Mouse (Mus musculus): ENCODE results near the gene Kank3. TPM values are rescaled to one million over a fixed set of nuclear protein-coding genes. Genes with fewer than 3 reads are reported as not detected.
A peak's percentile ranks its signal among the peaks of the same experiment; 100 is the strongest.

Kank3 gene
- polyA plus RNA-seq, 1 experiment = 16.2 TPM

DNA sequence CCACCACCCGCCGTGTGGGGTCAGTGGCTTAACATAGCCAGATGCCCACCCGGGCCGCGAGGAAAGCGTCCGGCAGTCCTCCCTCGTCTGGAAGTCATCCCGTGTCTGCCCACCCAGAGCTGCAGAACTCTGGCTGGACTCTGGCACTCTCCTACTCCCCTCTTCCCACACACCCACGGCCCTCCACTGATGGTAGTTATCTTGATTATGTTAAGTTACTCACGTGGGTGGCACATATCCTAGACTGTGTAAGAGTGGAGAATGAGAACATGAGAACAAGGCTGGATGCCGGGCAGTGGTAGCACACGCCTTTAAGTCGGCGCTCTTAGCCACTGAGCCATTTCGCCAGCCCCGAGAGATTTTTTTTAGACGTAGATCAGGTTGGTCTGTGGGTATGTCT lies 23.9 kb upstream of the Kank3 start:
- Histone ChIP-seq H3K4me1 (ENCODE audit: control insufficient read depth, insufficient read depth, insufficient read length, low read length) (peaks cover 25% of the 10 kb centered on the region), H3K27ac (replicated peaks; ENCODE audit: low read depth, low read length) (no peak overlapping the region), H3K4me3 (ENCODE audit: insufficient read depth, low read depth, low read length) (no peak overlapping the region)

DNA sequence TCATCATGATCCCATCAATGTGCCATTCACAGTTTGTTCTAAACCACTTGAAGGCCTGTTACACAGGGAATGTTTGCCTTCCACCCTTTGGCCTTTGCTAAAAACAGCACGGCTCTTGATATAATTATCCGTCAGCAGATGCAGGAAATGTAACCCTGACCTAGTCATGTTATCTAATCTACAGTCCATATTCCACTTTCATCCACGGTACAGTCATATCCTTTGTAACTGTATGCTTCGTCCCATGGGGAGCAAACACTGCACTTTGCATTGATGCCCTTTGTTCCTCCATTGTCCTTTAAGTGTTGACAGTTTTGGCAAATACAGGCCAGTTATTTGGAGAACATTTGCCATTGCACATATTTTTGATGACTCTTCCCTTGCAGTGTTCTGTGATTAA lies 21.6 kb upstream of the Kank3 start:
- Histone ChIP-seq H3K4me1 (ENCODE audit: control insufficient read depth, insufficient read depth, insufficient read length, low read length) (peaks cover 16% of the 10 kb centered on the region), H3K4me3 (ENCODE audit: insufficient read depth, low read depth, low read length) (no peak overlapping the region), H3K27ac (replicated peaks; ENCODE audit: low read depth, low read length) (peak overlapping the region; percentile 89)

GRCm38 (mm10) chr17:33798306-33798705 lies 12.0 kb upstream of the Kank3 start:
- no peak overlapping the region for H3K4me3 ChIP-seq (ENCODE audit: insufficient read depth, low read depth, low read length)
- H3K27ac ChIP-seq (replicated peaks; ENCODE audit: low read depth, low read length) = no peak overlapping the region; the same call in 1 of the 2 replicates
- H3K4me1 ChIP-seq (ENCODE audit: control insufficient read depth, insufficient read depth, insufficient read length, low read length) = peaks cover 7% of the 10 kb centered on the region

DNA sequence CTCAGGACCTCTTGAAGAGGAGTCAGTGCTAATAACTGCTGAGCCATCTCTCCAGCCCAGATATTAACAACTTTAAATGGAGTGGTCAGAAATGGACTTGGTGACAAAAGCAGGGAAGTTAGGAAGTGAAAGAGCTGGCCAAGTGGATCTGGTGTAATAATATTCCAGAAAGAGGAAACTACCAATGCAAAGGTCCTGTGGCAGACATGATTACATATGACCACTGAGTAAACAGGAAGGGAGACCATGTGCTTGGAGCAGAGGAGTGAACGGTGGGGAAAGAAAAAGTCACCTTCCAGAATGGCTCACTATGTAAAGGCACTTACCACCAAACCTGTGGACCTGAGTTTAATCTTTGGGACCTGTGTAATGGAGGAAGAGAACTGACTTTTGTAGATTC lies 11.0 kb upstream of the Kank3 start:
- no peak overlapping the region for H3K4me3 ChIP-seq (ENCODE audit: insufficient read depth, low read depth, low read length)
- H3K4me1 ChIP-seq (ENCODE audit: control insufficient read depth, insufficient read depth, insufficient read length, low read length) = peaks cover 7% of the 10 kb centered on the region
- H3K27ac ChIP-seq (replicated peaks; ENCODE audit: low read depth, low read length) = no peak overlapping the region

DNA sequence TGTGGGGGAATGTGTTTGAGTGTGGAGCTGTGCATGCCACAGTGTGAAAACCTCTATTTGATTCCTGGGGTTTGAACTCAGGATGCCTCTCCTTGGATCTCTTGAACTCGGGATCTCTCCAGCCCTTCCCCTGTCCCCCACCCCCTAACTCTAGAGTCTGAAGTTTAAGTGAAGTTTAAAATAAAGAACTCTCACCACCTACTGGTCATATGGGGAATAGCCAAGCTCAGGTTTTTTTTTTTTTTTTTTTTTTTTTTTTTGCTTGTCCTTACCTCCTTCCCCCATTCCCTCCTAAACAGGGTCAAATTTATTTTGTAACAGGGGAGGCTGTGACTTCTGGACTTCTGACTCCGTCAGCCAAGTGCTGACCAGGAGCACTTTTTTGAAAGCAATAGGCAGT lies 8.1 kb upstream of the Kank3 start:
- no peaks in the 10 kb centered on the region for H3K4me1 ChIP-seq (ENCODE audit: control insufficient read depth, insufficient read depth, insufficient read length, low read length)
- no peak overlapping the region for H3K4me3 ChIP-seq (ENCODE audit: insufficient read depth, low read depth, low read length)
- no peak overlapping the region for H3K27ac ChIP-seq (replicated peaks; ENCODE audit: low read depth, low read length)

GRCm38 (mm10) chr17:33804205-33804604 lies 6.1 kb upstream of the Kank3 start:
- Histone ChIP-seq H3K27ac (replicated peaks; ENCODE audit: low read depth, low read length) (no peak overlapping the region), H3K4me3 (ENCODE audit: insufficient read depth, low read depth, low read length) (no peak overlapping the region), H3K4me1 (ENCODE audit: control insufficient read depth, insufficient read depth, insufficient read length, low read length) (no peaks in the 10 kb centered on the region)

DNA sequence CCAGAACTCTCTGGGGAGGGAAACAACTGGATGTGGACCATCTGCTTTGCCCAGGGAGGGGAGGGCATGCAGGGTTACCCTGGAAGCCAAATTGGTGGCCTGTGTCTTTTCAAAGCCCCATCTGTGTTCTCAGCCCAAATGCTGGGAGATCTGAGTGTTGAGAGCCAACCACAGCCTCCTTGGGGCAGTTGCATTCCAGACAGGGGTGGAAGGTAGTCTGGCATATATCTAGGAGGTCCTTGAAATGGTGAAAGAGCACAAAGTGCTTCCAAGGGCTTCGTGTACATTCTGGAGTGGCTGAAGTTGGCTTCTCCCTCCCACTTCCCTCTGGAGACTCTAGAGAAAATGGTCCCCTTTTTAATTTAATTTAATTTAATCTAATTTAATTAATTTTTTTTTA lies 5.6 kb upstream of the Kank3 start:
- H3K27ac ChIP-seq (replicated peaks; ENCODE audit: low read depth, low read length) = no peak overlapping the region
- H3K4me3 ChIP-seq (ENCODE audit: insufficient read depth, low read depth, low read length) = no peak overlapping the region
- no peaks in the 10 kb centered on the region for H3K4me1 ChIP-seq (ENCODE audit: control insufficient read depth, insufficient read depth, insufficient read length, low read length)

DNA sequence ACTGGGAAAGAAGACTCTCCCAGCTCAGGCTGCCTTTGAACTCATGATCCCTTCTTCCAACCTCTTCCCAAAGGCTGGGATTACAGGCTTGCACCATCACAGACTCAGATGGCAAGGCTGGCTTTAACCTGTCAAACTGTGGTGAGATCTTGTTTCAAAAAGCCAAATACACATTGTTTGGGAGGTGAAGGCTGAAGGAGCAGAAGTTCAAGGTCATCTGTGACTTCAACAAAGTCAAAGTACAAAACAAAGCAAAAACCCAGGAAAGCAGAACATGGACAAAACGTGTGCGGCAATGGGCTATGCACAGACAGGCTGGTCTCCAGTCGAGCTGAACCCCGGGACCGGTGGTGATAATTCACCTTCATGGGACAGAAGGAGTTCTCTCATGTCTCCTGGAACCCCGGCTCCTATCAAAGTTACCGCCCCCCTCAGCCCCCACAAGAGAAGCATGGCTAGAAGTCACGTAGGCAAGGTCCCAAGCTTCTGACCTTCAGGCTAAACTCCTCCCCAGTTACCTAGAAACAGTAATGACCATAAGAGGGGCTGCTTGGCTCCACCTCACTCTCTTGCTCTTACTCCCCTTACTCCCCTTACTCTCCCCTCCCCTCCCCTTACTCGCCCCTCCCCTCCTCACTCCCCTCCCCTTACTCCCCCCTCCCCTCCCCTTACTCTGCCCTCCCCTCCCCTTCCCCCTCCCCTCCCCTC lies 3.0 kb upstream of the Kank3 start:
- Histone ChIP-seq H3K4me3 (ENCODE audit: insufficient read depth, low read depth, low read length) (no peak overlapping the region), H3K4me1 (ENCODE audit: control insufficient read depth, insufficient read depth, insufficient read length, low read length) (no peaks in the 10 kb centered on the region), H3K27ac (replicated peaks; ENCODE audit: low read depth, low read length) (no peak overlapping the region)

- H3K27ac ChIP-seq (replicated peaks; ENCODE audit: low read depth, low read length) = no peak overlapping the region
- H3K4me1 ChIP-seq (ENCODE audit: control insufficient read depth, insufficient read depth, insufficient read length, low read length) = no peaks in the 10 kb centered on the region
- no peak overlapping the region for H3K4me3 ChIP-seq (ENCODE audit: insufficient read depth, low read depth, low read length)
Measured at GRCm38 (mm10) chr17:33808192-33808591, 2.1 kb upstream of the Kank3 start.

GRCm38 (mm10) chr17:33811142-33811516 lies 810 bp downstream of the Kank3 start:
- Histone ChIP-seq H3K27ac (replicated peaks; ENCODE audit: low read depth, low read length) (peak overlapping the region; percentile 99), H3K4me1 (ENCODE audit: control insufficient read depth, insufficient read depth, insufficient read length, low read length) (no peaks in the 10 kb centered on the region), H3K4me3 (ENCODE audit: insufficient read depth, low read depth, low read length) (peak overlapping the region; percentile 69)

DNA sequence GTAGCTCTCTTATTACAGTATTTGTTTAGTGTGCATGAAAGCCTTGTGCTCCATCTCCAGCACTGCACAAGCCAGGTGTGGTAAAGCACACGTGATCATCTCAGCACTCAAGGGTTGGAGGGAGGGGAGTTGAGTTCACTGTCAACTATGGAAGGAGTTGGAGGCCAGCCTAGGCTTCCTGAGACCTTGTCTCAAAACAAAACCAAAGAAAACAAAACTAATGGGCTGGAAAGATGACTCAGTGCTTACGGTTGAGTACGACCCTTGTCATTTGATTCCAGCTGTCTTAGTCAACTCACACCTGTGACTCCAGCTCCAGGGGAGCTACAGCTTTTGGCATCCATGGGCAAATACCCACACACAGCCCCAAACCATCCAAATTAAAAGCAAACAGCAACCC lies 2.2 kb downstream of the Kank3 start:
- H3K4me3 ChIP-seq (ENCODE audit: insufficient read depth, low read depth, low read length) = peak overlapping the region; percentile 69

GRCm38 (mm10) chr17:33812990-33813389 lies 2.7 kb downstream of the Kank3 start:
- peak overlapping the region; percentile 99 for H3K27ac ChIP-seq (replicated peaks; ENCODE audit: low read depth, low read length)
- peak overlapping the region; percentile 69 for H3K4me3 ChIP-seq (ENCODE audit: insufficient read depth, low read depth, low read length)

More for the DNA sequence above, 2.2 kb downstream of the Kank3 start:
- H3K4me1 ChIP-seq (ENCODE audit: control insufficient read depth, insufficient read depth, insufficient read length, low read length) = peaks cover 3% of the 10 kb centered on the region
- peak overlapping the region; percentile 99 for H3K27ac ChIP-seq (replicated peaks; ENCODE audit: low read depth, low read length)

DNA sequence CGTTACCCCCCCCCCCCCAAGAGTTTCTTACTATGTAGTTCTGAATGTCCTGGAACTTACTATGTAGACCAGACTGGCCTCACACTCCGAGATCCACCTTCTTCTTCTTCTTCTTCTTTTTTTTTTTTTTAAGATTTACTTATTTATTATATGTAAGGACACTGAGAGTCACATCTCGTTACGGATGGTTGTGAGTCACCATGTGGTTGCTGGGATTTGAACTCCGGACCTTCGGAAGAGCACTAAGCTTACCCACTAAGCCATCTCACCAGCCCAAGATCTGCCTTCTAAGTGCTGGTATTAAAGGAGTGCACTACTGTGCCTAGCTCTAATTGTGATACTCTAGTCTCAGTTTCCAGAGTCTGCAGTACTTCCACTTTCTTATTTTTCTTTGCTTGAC lies 5.1 kb downstream of the Kank3 start:
- H3K27ac ChIP-seq (replicated peaks; ENCODE audit: low read depth, low read length) = peak overlapping the region; percentile 66; the same call in 1 of the 2 replicates
- peak overlapping the region; percentile 25 for H3K4me3 ChIP-seq (ENCODE audit: insufficient read depth, low read depth, low read length)
- peaks cover 9% of the 10 kb centered on the region for H3K4me1 ChIP-seq (ENCODE audit: control insufficient read depth, insufficient read depth, insufficient read length, low read length)

More at GRCm38 (mm10) chr17:33812990-33813389, 2.7 kb downstream of the Kank3 start:
- peaks cover 4% of the 10 kb centered on the region for H3K4me1 ChIP-seq (ENCODE audit: control insufficient read depth, insufficient read depth, insufficient read length, low read length)

GRCm38 (mm10) chr17:33816612-33817011 lies 6.3 kb downstream of the Kank3 start:
- peak overlapping the region; percentile 91 for H3K27ac ChIP-seq (replicated peaks; ENCODE audit: low read depth, low read length)
- peaks cover 9% of the 10 kb centered on the region for H3K4me1 ChIP-seq (ENCODE audit: control insufficient read depth, insufficient read depth, insufficient read length, low read length)
- peak overlapping the region; percentile 66 for H3K4me3 ChIP-seq (ENCODE audit: insufficient read depth, low read depth, low read length)

GRCm38 (mm10) chr17:33817184-33817968 lies 7.1 kb downstream of the Kank3 start:
- Histone ChIP-seq H3K4me3 (ENCODE audit: insufficient read depth, low read depth, low read length) (peak overlapping the region; percentile 66), H3K27ac (replicated peaks; ENCODE audit: low read depth, low read length) (peak overlapping the region; percentile 91), H3K4me1 (ENCODE audit: control insufficient read depth, insufficient read depth, insufficient read length, low read length) (peaks cover 9% of the 10 kb centered on the region)
